8 mouse cellular contexts compared by ENCODE assay signal in the genomic region with DNA sequence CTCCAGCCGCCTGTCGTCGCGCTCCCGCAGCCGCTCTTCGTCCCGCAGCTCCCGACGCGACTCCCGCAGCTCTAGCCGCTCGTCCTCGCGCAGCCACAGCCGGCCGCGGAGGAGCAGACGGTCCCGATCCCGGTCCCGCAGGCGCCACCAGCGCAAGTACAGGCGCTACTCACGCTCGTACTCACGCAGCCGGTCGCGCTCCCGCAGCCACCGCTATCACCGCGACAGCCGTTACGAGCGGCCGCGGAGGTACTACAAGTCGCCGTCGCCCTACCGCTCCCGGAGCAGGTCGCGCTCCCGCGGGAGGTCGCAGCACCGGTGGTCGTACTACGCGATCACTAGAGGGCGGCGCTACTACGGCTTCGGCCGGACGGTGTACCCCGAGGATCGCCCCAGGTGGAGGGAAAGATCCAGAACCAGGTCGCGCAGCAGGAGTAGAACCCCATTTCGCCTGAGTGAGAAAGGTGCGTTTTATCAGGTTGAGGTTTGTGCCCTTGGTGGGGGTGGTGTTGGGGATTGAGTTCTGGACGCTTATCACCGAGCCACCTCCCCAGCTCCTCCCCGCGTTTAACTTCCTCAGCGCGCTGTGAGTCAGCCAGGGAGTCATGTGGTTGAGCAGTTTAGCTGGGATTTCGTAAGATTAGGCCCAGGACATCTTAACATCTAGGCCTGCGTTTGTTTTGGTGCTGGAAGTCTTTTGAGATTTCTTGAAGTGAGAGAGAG. TPM values are rescaled to one million over a fixed set of nuclear protein-coding genes. Genes with fewer than 3 reads are reported as not detected.
DNase-seq lines count a peak whose midpoint lies in the region; ATAC-seq and TF ChIP-seq lines count a peak whose summit lies in the region.

No protein-coding gene starts in this region.

- under 1% methylated on average over 75 of the region's 75 CpGs for WGBS in intestine, embryonic 14.5 days
- under 1% methylated on average over 75 of the region's 75 CpGs for WGBS in liver, embryonic 15.5 days (ENCODE audit: insufficient replicate concordance)
- WGBS in stomach, embryonic 15.5 days: under 1% methylated on average over 75 of the region's 75 CpGs

- peak overlapping the region; percentile 98 for H3K9ac ChIP-seq in intestine, embryonic 14.5 days (ENCODE audit: low read length)
- H3K9ac ChIP-seq in liver, embryonic 15.5 days: peak overlapping the region; percentile 99
- H3K9ac ChIP-seq in stomach, embryonic 15.5 days: peak overlapping the region; percentile 99

- H3K4me3 ChIP-seq in cortical plate, adult 2 months (ENCODE audit: insufficient read depth, low read length): peak overlapping the region; percentile 74
- peak overlapping the region; percentile 100 for H3K4me3 ChIP-seq in intestine, embryonic 14.5 days (ENCODE audit: low read depth, low read length)
- H3K4me3 ChIP-seq in liver, embryonic 15.5 days (replicated peaks): peak overlapping the region; percentile 97
- peak overlapping the region; percentile 99 for H3K4me3 ChIP-seq in stomach, embryonic 15.5 days (replicated peaks)

- peak; percentile 60 to 80 for DNase-seq in urinary bladder, adult 18-20 months (ENCODE audit: low spot score in 2 of 2)
- DNase-seq in urinary bladder, postnatal 10 days (ENCODE audit: low spot score): no peak
- peak; percentile 72 for DNase-seq in gastrocnemius, postnatal 25 days
- DNase-seq in intestine, embryonic 14.5 days (ENCODE audit: low spot score): peak; percentile 80
- peak; percentile 70 to 76 for DNase-seq in natural killer cell, adult 2 months (ENCODE audit: low spot score in 2 of 2)

- peak overlapping the region; percentile 93 for H3K4me2 ChIP-seq in intestine, embryonic 14.5 days (ENCODE audit: low read length)
- peak overlapping the region; percentile 77 for H3K4me2 ChIP-seq in liver, embryonic 15.5 days
- peak overlapping the region; percentile 70 for H3K4me2 ChIP-seq in stomach, embryonic 15.5 days

- H3K36me3 ChIP-seq in intestine, embryonic 14.5 days (ENCODE audit: control insufficient read depth, insufficient read depth, low read length): peaks cover 40% of the 10 kb centered on the region
- H3K36me3 ChIP-seq in liver, embryonic 15.5 days (replicated peaks): peaks cover 48% of the 10 kb centered on the region
- peaks cover 28% of the 10 kb centered on the region for H3K36me3 ChIP-seq in stomach, embryonic 15.5 days

- H3K9me3 ChIP-seq in intestine, embryonic 14.5 days (ENCODE audit: control insufficient read depth, low read length): no peaks in the 10 kb centered on the region
- no peaks in the 10 kb centered on the region for H3K9me3 ChIP-seq in liver, embryonic 15.5 days (replicated peaks)
- H3K9me3 ChIP-seq in stomach, embryonic 15.5 days: no peaks in the 10 kb centered on the region

- H3K4me1 ChIP-seq in cortical plate, adult 2 months (ENCODE audit: control insufficient read depth, insufficient read depth, low read length): peaks cover 3% of the 10 kb centered on the region
- H3K4me1 ChIP-seq in intestine, embryonic 14.5 days (replicated peaks; ENCODE audit: control insufficient read depth, insufficient read depth, low read length): peaks cover 15% of the 10 kb centered on the region; the same call in 1 of the 2 replicates
- H3K4me1 ChIP-seq in liver, embryonic 15.5 days (replicated peaks): peaks cover 69% of the 10 kb centered on the region
- peaks cover 12% of the 10 kb centered on the region for H3K4me1 ChIP-seq in stomach, embryonic 15.5 days

- peak overlapping the region; percentile 97 for H3K27ac ChIP-seq in cortical plate, adult 2 months (ENCODE audit: insufficient read depth, low read length)
- H3K27ac ChIP-seq in intestine, embryonic 14.5 days (ENCODE audit: low read depth): peak overlapping the region; percentile 93
- peak overlapping the region; percentile 98 for H3K27ac ChIP-seq in liver, embryonic 15.5 days (replicated peaks)
- peak overlapping the region; percentile 98 for H3K27ac ChIP-seq in stomach, embryonic 15.5 days

- ATAC-seq in intestine, embryonic 14.5 days (replicated peaks; ENCODE audit: low FRiP score, low TSS enrichment, low read depth): peak; percentile 30
- peak; percentile 65 for ATAC-seq in liver, embryonic 15.5 days (ENCODE audit: insufficient read depth)
- peak; percentile 54 for ATAC-seq in stomach, embryonic 15.5 days (ENCODE audit: insufficient read depth, low FRiP score, low read depth)

- no peaks in the 10 kb centered on the region for H3K27me3 ChIP-seq in intestine, embryonic 14.5 days (replicated peaks; ENCODE audit: control insufficient read depth, insufficient read depth, low read length)
- H3K27me3 ChIP-seq in liver, embryonic 15.5 days: no peaks in the 10 kb centered on the region
- H3K27me3 ChIP-seq in stomach, embryonic 15.5 days (replicated peaks): no peaks in the 10 kb centered on the region

- TF ChIP-seq CTCF in cortical plate, adult 2 months (IDR thresholded peaks at IDR 0.05; ENCODE audit: extremely low read depth, insufficient read depth, low read length): no peak

- TF ChIP-seq POLR2A in cortical plate, adult 2 months (IDR thresholded peaks at IDR 0.05; ENCODE audit: extremely low read depth, insufficient read depth, low read length): 0 out of 2 replicates have a peak, but pooled peaks have one; percentile 4

RNA-seq across cellular contexts. Expression of a gene that starts 0.8 kb away (rescaled TPM):
- 545 and 625 TPM in 2 replicates for polyA plus RNA-seq in cortical plate, adult 2 months (2012; rRNA removed)
- 100 to 1,000 TPM; 155 to 161 TPM for total RNA-seq in gastrocnemius, postnatal 25 days (2021)
- 400 and 437 TPM in 2 replicates for polyA plus RNA-seq in intestine, embryonic 14.5 days (2014; fragmentation: Nextera tagmentation; extraction: Ambion mirVana)
- polyA plus RNA-seq in liver, embryonic 15.5 days (2015; fragmentation: Nextera tagmentation; extraction: Ambion mirVana): 280 and 309 TPM in 2 replicates
- polyA plus RNA-seq in stomach, embryonic 15.5 days (2015; fragmentation: Nextera tagmentation; extraction: Ambion mirVana): 500 and 512 TPM in 2 replicates

RNA-seq across cellular contexts. Expression of a gene that starts 6.5 kb away (rescaled TPM):
- 79.4 and 83.8 TPM in 2 replicates for polyA plus RNA-seq in cortical plate, adult 2 months (2012; rRNA removed)
- 10 to 100 TPM; 32.7 to 34.8 TPM for total RNA-seq in gastrocnemius, postnatal 25 days (2021)
- 62.4 and 63.0 TPM in 2 replicates for polyA plus RNA-seq in intestine, embryonic 14.5 days (2014; fragmentation: Nextera tagmentation; extraction: Ambion mirVana)
- 46.4 and 50.2 TPM in 2 replicates for polyA plus RNA-seq in liver, embryonic 15.5 days (2015; fragmentation: Nextera tagmentation; extraction: Ambion mirVana)
- 65.2 and 70.2 TPM in 2 replicates for polyA plus RNA-seq in stomach, embryonic 15.5 days (2015; fragmentation: Nextera tagmentation; extraction: Ambion mirVana)

RNA-seq across cellular contexts. Expression of a gene that starts 9.4 kb away (rescaled TPM):
- 165 and 171 TPM in 2 replicates for polyA plus RNA-seq in cortical plate, adult 2 months (2012; rRNA removed)
- 10 to 100 TPM; 25.7 to 32.2 TPM for total RNA-seq in gastrocnemius, postnatal 25 days (2021)
- 152 and 159 TPM in 2 replicates for polyA plus RNA-seq in intestine, embryonic 14.5 days (2014; fragmentation: Nextera tagmentation; extraction: Ambion mirVana)
- 70.6 and 79.4 TPM in 2 replicates for polyA plus RNA-seq in liver, embryonic 15.5 days (2015; fragmentation: Nextera tagmentation; extraction: Ambion mirVana)
- polyA plus RNA-seq in stomach, embryonic 15.5 days (2015; fragmentation: Nextera tagmentation; extraction: Ambion mirVana): 167 and 170 TPM in 2 replicates

RNA-seq across cellular contexts. Expression of a gene that starts 59.8 kb away (rescaled TPM):
- polyA plus RNA-seq in cortical plate, adult 2 months (2012; rRNA removed): 0.06 and 0.11 TPM in 2 replicates
- total RNA-seq in gastrocnemius, postnatal 25 days (2021): not detected
- polyA plus RNA-seq in intestine, embryonic 14.5 days (2014; fragmentation: Nextera tagmentation; extraction: Ambion mirVana): 0.89 and 1.1 TPM in 2 replicates
- polyA plus RNA-seq in liver, embryonic 15.5 days (2015; fragmentation: Nextera tagmentation; extraction: Ambion mirVana): 587 and 603 TPM in 2 replicates
- 18.4 and 39.4 TPM in 2 replicates for polyA plus RNA-seq in stomach, embryonic 15.5 days (2015; fragmentation: Nextera tagmentation; extraction: Ambion mirVana)
